Mouse (Mus musculus): ENCODE data around the gene 4930486L24Rik.
"Not testable (repeated sequence)": the region's sequence is repeated elsewhere in the genome, so short reads cannot be mapped to it uniquely, and the experiment has no call there.

4930486L24Rik gene

DNA sequence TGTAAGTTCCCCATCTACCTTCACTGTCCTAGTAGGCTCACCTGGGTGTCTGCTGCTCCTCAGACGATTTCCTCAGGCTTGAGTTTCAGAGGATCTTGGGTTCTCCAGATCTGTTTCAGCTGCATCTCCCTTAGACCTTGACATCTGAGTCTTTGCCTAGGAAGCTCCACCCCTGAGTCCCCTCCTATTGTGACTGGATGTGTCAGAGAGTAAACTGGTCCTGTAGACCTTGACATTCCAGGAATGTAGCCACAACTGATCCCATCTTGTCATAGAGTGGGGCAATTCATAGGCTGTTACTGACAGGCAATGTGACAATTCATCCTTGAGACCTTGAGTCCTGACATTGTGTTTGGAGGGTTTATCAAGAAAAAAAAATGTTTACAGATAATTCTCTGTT, at the start of gene 4930486L24Rik:
Gene 4930486L24Rik, minus strand, starts transcription at position 195 of the 400 bp plus-strand sequence.
- DNase-seq (ENCODE audit: low read depth, low spot score): no peak

GRCm38 (mm10) chr13:60904780-60905179, 40.5 kb upstream of the 4930486L24Rik start, which contains the start of gene Tpbpb:
Gene Tpbpb, minus strand, starts transcription at chr13:60904880.
- not testable (repeated sequence) for DNase-seq (ENCODE audit: low read depth, low spot score)

GRCm38 (mm10) chr13:60897328-60897727, 33.1 kb upstream of the 4930486L24Rik start, which contains the start of gene Ctla2b:
Gene Ctla2b, minus strand, starts transcription at chr13:60897447.
- DNase-seq (ENCODE audit: low read depth, low spot score): no peak

DNA sequence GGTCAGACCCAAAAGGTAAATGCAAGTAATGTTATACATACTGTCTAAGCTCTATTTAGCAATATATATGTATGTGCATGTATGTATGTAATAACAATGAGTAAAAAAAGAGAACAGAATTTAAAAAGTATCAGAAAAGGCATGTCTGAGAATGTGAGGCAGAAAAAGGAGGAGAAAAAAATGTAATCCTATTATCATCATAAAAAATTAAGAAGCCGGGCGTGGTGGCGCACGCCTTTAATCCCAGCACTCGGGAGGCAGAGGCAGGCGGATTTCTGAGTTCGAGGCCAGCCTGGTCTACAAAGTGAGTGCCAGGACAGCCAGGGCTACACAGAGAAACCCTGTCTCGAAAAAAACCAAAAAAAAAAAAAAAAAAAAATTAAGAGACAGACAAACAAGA, 32.5 kb upstream of the 4930486L24Rik start, which contains the start of gene Gm49392:
Gene Gm49392, minus strand, starts transcription at position 101 of the 400 bp plus-strand sequence.
- DNase-seq (ENCODE audit: low read depth, low spot score): not testable (repeated sequence)

DNA sequence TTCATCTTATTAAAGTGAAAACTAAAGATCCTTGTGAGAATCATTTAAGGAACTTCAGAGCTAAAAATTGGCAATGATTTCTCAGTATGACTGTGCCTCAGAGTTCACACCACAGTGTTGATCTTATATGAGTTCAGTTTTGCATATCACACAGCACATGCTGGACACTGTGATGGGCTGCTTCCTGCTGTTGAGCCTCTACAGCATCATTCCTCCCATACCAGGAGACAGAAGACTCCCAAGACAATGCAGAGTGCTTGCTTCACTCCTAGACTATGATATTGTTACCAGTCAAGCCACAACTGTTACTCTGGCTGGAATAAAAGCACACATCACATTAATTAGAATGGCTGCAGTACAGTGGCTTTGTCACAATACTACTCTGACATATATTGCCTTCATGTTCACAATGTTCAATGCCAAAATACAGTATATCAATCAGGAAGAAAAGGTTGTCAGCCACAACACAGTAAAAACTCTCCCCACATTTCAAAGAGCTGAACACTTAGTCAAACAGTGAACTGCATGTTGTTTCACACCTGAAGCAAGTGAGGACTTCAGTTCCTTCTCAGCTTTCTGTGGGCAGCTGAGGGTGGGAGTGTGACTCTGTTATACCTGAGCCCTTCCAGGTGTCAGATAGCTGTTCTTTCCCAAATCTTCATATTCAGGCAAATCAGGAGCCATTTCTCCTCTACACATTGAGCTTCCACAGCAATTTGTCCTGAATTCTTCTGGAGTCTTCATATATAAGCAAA, 31.3 kb upstream of the 4930486L24Rik start:
- DNase-seq (ENCODE audit: low read depth, low spot score): no peak

- DNase-seq (ENCODE audit: low read depth, low spot score): no peak
Observed at GRCm38 (mm10) chr13:60892301-60892700, 28.0 kb upstream of the 4930486L24Rik start.

- no peak for DNase-seq (ENCODE audit: low read depth, low spot score)
Observed at GRCm38 (mm10) chr13:60848241-60849120, 15.8 kb downstream of the 4930486L24Rik start.

DNA sequence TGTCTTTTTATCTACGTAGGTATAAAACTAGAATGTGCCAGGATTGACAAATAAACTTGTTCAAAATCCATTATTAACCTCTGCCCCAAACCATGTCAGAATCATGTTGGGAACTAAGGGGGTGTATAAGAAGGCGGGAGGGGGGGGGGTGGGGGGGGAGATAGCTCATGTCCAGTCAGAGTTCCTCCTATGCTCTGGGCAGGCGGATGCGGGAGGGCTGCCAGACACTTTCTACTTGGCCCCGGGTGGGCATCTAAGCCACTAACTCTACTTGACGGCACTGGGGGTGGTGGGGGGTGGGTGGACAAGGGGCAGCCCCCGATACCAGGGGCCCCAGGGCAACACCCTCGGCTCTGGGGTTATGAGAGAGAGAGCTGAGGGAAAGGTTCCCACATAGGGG, 21.1 kb downstream of the 4930486L24Rik start:
- DNase-seq (ENCODE audit: low read depth, low spot score): no peak

DNA sequence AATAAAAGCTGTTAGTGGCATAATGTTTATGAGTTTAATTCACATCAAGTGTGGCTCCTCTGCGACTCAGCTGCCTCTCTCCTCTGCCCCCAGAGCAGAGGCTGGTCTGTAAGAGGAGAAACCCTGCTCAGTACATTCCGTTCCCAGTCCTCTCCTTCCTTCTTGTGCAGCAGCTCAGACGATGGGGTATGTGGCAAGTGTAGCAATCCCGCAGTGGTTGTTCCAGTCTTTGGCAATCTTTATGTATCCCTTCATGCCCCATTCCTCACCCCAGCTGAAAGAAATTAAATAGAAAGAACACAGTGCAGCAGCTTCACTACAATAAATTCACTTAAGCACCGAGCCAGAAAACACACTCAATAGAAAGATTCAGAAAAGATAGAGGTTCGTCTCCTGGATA, 21.6 kb downstream of the 4930486L24Rik start:
- DNase-seq (ENCODE audit: low read depth, low spot score): no peak

GRCm38 (mm10) chr13:60839353-60839902, 24.8 kb downstream of the 4930486L24Rik start:
- DNase-seq (ENCODE audit: low read depth, low spot score): no peak

DNA sequence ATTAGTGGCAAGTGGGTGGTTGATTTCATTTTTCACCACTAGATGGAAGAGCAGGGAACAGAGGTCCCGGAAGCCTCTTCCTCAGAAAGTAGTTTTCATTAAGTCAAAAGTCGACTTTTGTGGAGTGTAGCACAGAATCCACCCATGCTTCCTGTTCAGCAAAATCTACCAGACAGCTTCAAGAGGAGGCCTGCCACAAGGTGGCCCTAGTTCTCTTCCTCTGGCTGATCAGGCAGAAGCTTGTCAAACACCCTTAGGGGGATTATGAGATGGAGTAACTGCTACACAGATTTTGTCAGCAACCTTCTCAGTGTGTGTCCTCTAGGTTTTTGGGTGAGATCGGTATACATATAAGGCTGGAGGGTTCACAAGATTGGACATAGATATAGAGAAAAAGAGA, 38.2 kb downstream of the 4930486L24Rik start:
- DNase-seq (ENCODE audit: low read depth, low spot score): no peak

DNA sequence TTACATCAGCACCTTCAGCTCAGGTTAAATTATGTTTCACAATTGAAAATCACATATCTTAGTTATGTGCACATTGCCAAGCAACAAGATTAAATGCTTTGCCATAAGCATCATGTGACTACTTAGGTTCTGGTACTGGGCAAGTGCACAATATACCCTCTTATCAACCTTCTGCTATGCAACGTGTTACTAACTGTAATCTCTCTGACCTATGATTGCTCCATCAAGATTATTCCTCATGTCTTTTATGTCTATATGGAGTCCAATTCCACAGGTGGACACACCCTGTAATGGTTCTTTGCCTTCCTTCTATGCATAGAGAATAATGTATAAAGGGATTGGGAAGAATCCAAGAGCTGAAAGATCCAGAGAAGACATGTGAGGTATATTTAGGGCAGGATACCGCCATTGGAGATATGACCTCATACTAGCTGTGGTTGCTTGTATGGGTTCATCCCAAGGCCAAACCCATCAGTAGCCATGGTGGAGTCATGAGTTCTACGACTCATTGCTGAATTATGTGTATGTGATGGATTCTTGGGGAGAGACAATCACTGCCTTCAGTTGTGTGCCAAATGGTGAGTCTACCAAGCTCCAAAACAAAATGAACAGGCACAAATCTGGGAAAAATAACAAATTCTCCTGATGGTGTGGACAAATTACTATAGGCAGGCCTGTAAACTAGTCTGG, 43.6 kb downstream of the 4930486L24Rik start:
- DNase-seq (ENCODE audit: low read depth, low spot score): no peak

DNA sequence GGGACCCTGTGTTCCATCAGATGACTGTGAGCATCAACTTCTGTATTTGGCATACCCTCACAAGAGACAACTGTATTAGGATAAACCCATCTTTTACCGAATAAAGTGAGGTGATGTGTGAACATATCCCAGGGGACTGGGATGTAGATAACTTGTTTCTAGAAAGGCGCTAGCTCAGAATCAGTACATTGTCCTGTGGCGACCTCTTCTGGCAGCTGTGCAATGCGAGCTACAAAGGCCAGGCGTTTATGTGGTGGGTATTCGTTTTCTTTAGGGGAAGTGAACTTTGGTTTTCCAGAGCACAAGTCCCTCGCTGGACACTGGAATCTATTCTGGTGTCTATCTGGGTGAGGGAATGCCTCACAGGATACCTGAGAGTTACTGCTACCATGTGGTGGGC, 44.8 kb downstream of the 4930486L24Rik start:
- no peak for DNase-seq (ENCODE audit: low read depth, low spot score)

DNA sequence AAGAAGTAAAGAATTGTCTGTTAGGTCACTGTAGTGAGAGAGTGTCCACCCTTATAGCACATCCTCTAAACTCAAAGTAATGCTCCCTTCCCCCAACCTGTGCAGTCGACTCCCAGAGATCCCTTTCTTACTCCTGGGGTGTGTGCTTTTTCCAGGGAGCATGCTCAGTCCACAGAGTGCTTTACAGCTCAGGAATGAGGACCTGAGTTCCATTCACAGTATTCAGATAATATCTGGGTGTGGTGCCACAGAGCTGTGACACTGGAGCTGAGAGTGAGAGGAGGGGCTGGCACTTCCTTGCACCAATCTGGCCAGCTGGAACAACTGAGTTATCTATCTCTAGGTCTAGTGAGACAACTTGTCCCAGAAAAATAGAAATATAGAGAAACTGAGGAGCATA, 50.6 kb downstream of the 4930486L24Rik start:
- DNase-seq (ENCODE audit: low read depth, low spot score): no peak

- DNase-seq (ENCODE audit: low read depth, low spot score): no peak
Observed at GRCm38 (mm10) chr13:60812768-60813167, 51.5 kb downstream of the 4930486L24Rik start.

DNA sequence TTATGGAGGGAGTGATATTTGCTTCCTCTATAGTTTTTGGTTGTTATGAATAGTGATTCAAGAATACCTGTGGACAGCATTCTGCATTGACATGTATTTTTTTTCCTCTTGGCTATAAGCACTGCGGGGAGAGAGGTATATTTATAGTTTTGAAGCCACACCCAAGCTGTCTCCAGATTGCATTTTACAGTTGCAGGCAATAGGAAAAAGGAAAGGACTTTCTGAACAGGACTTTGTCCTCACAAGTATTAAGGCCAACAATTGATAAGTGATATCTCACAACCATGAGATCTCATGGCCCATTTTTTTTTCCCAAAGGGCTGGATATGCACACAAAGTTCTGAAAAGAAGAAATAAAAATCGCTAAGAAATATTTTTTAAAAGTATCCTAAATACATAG, 54.6 kb downstream of the 4930486L24Rik start:
- no peak for DNase-seq (ENCODE audit: low read depth, low spot score)

- DNase-seq (ENCODE audit: low read depth, low spot score): no peak
Observed at GRCm38 (mm10) chr13:60802749-60803148, 61.5 kb downstream of the 4930486L24Rik start, which contains the start of gene Ctsll3. Gene Ctsll3, minus strand, starts transcription at chr13:60802849.
